17 mouse cellular contexts compared by ENCODE assay signal in genomic region chr5:35898994-35899393, GRCm38 (mm10). TPM values are rescaled to one million over a fixed set of nuclear protein-coding genes. Genes with fewer than 3 reads are reported as not detected.
DNase-seq lines count a peak whose midpoint lies in the region; ATAC-seq and TF ChIP-seq lines count a peak whose summit lies in the region.
"Had no signal": no experiment of that assay in that cellular context is flagged by ENCODE, and none has a peak within 500 bp of the region (broad histone marks: within the 10 kb centered on the region; RNA-seq: fewer than 3 reads in every experiment).

No protein-coding gene starts in this region.

- DNase-seq in forebrain, embryonic 10.5 days (ENCODE audit: extremely low spot score, low spot score): no peak
- DNase-seq in heart, adult 2 months: no peak
- peak; percentile 67 for DNase-seq in lung, postnatal 36 days
- no peak for DNase-seq in lung, postnatal 25 days (ENCODE audit: low spot score)
- no peak for DNase-seq in ovary, postnatal 14 days (ENCODE audit: low spot score)
- DNase-seq: adrenal gland, postnatal 14 days; cerebellum, adult 2 months; cerebellum, postnatal 10 days; gastrocnemius, postnatal 14 days; heart, adult 11 months had no signal

- H3K9me3 ChIP-seq in forebrain, embryonic 10.5 days: no peaks in the 10 kb centered on the region
- H3K9me3 ChIP-seq in forebrain, embryonic 15.5 days: no peaks in the 10 kb centered on the region
- no peaks in the 10 kb centered on the region for H3K9me3 ChIP-seq in heart, embryonic 13.5 days
- no peaks in the 10 kb centered on the region for H3K9me3 ChIP-seq in forebrain, embryonic 13.5 days (replicated peaks)
- H3K9me3 ChIP-seq: embryonic facial prominence, embryonic 10.5 days; hindbrain, embryonic 15.5 days had no signal

- ATAC-seq in forebrain, embryonic 15.5 days (replicated peaks): no peak
- ATAC-seq in heart, embryonic 13.5 days (ENCODE audit: extremely low read depth, insufficient number of reproducible peaks, low FRiP score, low TSS enrichment): no peak
- no peak for ATAC-seq in forebrain, embryonic 13.5 days
- ATAC-seq: forebrain, embryonic 16.5 days; intestine, postnatal 0 days had no signal

- intact Hi-C loops in heart, adult 2 months (cut with DNase I): no loop called here

- H3K27ac ChIP-seq in forebrain, embryonic 10.5 days: 0 out of 2 replicates have a peak overlapping the region, but pooled peaks have one; percentile 11
- no peak overlapping the region for H3K27ac ChIP-seq in forebrain, embryonic 15.5 days (replicated peaks)
- H3K27ac ChIP-seq in heart, embryonic 13.5 days (replicated peaks): 0 out of 2 replicates have a peak overlapping the region, but pooled peaks have one; percentile 45
- H3K27ac ChIP-seq in heart, adult 2 months: no peak overlapping the region; the same call in none of the 2 replicates
- H3K27ac ChIP-seq in forebrain, embryonic 13.5 days: no peak overlapping the region
- H3K27ac ChIP-seq: embryonic facial prominence, embryonic 10.5 days; hindbrain, embryonic 15.5 days had no signal

- 90% methylated on average over 3 of the region's 3 CpGs for WGBS in forebrain, embryonic 10.5 days
- 81% methylated on average over 3 of the region's 3 CpGs for WGBS in forebrain, embryonic 15.5 days
- 73% methylated on average over 3 of the region's 3 CpGs for WGBS in heart, embryonic 13.5 days
- 85% methylated on average over 3 of the region's 3 CpGs for WGBS in heart, adult 2 months
- 81% methylated on average over 3 of the region's 3 CpGs for WGBS in forebrain, embryonic 13.5 days

- TF ChIP-seq POLR2A in heart, adult 2 months (IDR thresholded peaks at IDR 0.05; ENCODE audit: insufficient read depth, low read depth, low read length): no peak

- no peak overlapping the region for H3K4me2 ChIP-seq in forebrain, embryonic 15.5 days (replicated peaks)
- no peak overlapping the region for H3K4me2 ChIP-seq in heart, embryonic 13.5 days
- no peak overlapping the region for H3K4me2 ChIP-seq in forebrain, embryonic 13.5 days
- H3K4me2 ChIP-seq: hindbrain, embryonic 15.5 days had no signal

- no peak for TF ChIP-seq CTCF in heart, adult 2 months (IDR thresholded peaks at IDR 0.05)

- TF ChIP-seq EP300 in heart, adult 2 months (IDR thresholded peaks at IDR 0.05; ENCODE audit: insufficient read depth, low read depth, low read length): no peak

- H3K9ac ChIP-seq in forebrain, embryonic 15.5 days (replicated peaks): no peak overlapping the region
- no peak overlapping the region for H3K9ac ChIP-seq in heart, embryonic 13.5 days
- no peak overlapping the region for H3K9ac ChIP-seq in heart, adult 2 months (ENCODE audit: low read depth, low read length)
- no peak overlapping the region for H3K9ac ChIP-seq in forebrain, embryonic 13.5 days
- H3K9ac ChIP-seq: hindbrain, embryonic 15.5 days had no signal

- H3K36me3 ChIP-seq in forebrain, embryonic 10.5 days (replicated peaks): no peaks in the 10 kb centered on the region
- no peaks in the 10 kb centered on the region for H3K36me3 ChIP-seq in forebrain, embryonic 15.5 days
- peaks cover 3% of the 10 kb centered on the region; the same call in 1 of the 2 replicates for H3K36me3 ChIP-seq in heart, embryonic 13.5 days
- peaks cover 9% of the 10 kb centered on the region for H3K36me3 ChIP-seq in heart, adult 2 months (ENCODE audit: control insufficient read depth, insufficient read depth, low read length)
- H3K36me3 ChIP-seq in forebrain, embryonic 13.5 days (ENCODE audit: poor library complexity, severe bottlenecking): no peaks in the 10 kb centered on the region
- H3K36me3 ChIP-seq: hindbrain, embryonic 15.5 days had no signal

- H3K4me1 ChIP-seq in forebrain, embryonic 10.5 days: peaks cover 44% of the 10 kb centered on the region
- H3K4me1 ChIP-seq in forebrain, embryonic 15.5 days: peaks cover 60% of the 10 kb centered on the region
- peaks cover 86% of the 10 kb centered on the region for H3K4me1 ChIP-seq in heart, embryonic 13.5 days
- H3K4me1 ChIP-seq in heart, adult 2 months (ENCODE audit: control insufficient read depth, insufficient read depth, low read length): peaks cover 40% of the 10 kb centered on the region
- peaks cover 72% of the 10 kb centered on the region for H3K4me1 ChIP-seq in forebrain, embryonic 13.5 days

- H3K27me3 ChIP-seq in forebrain, embryonic 10.5 days (ENCODE audit: poor library complexity, severe bottlenecking): peaks cover 14% of the 10 kb centered on the region
- H3K27me3 ChIP-seq in forebrain, embryonic 15.5 days: no peaks in the 10 kb centered on the region
- no peaks in the 10 kb centered on the region for H3K27me3 ChIP-seq in heart, embryonic 13.5 days (replicated peaks)
- H3K27me3 ChIP-seq in heart, adult 2 months (ENCODE audit: control insufficient read depth, insufficient read depth, low read length): no peaks in the 10 kb centered on the region
- no peaks in the 10 kb centered on the region for H3K27me3 ChIP-seq in forebrain, embryonic 13.5 days
- H3K27me3 ChIP-seq: hindbrain, embryonic 15.5 days had no signal

- peaks cover 6% of the 10 kb centered on the region for H3K79me2 ChIP-seq in heart, adult 2 months (replicated peaks; ENCODE audit: control insufficient read depth, insufficient read depth, low read length)

- no peak overlapping the region for H3K4me3 ChIP-seq in forebrain, embryonic 10.5 days
- H3K4me3 ChIP-seq in forebrain, embryonic 15.5 days: no peak overlapping the region
- no peak overlapping the region for H3K4me3 ChIP-seq in heart, embryonic 13.5 days
- no peak overlapping the region for H3K4me3 ChIP-seq in heart, adult 2 months
- no peak overlapping the region for H3K4me3 ChIP-seq in forebrain, embryonic 13.5 days
- H3K4me3 ChIP-seq: embryonic facial prominence, embryonic 10.5 days; hindbrain, embryonic 15.5 days had no signal

RNA-seq across cellular contexts. Expression of gene Afap1, which starts 5.9 kb away (rescaled TPM):
- 12.8 and 14.3 TPM in 2 replicates for polyA plus RNA-seq in forebrain, embryonic 10.5 days (2016; fragmentation: Nextera tagmentation; extraction: Ambion mirVana)
- 52.5 and 55.7 TPM in 2 replicates for polyA plus RNA-seq in forebrain, embryonic 15.5 days (2015; fragmentation: Nextera tagmentation; extraction: Ambion mirVana)
- polyA plus RNA-seq in heart, embryonic 13.5 days (2015; fragmentation: Nextera tagmentation; extraction: Ambion mirVana): 24.9 and 26.9 TPM in 2 replicates
- total RNA-seq in heart, adult 2 months (2021): 10 to 100 TPM; 18.7 to 20.6 TPM
- 11.5 and 13.6 TPM in 2 replicates for polyA plus RNA-seq in heart, adult 2 months (2012; rRNA removed)
- 38.5 and 41.4 TPM in 2 replicates for polyA plus RNA-seq in forebrain, embryonic 13.5 days (2015; fragmentation: Nextera tagmentation; extraction: Ambion mirVana)

Comparison
In these comparisons a context has a peak if more than half of its experiments do, and no peak if none do; other contexts are left out.
1. H3K27ac ChIP-seq: peak in forebrain, embryonic 10.5 days (single experiment) and heart, embryonic 13.5 days (single experiment); none in forebrain, embryonic 15.5 days (single experiment), heart, adult 2 months (single experiment) and forebrain, embryonic 13.5 days (single experiment).